Comparison of ENCODE assay signal across 11 mouse cellular contexts in the genomic region with DNA sequence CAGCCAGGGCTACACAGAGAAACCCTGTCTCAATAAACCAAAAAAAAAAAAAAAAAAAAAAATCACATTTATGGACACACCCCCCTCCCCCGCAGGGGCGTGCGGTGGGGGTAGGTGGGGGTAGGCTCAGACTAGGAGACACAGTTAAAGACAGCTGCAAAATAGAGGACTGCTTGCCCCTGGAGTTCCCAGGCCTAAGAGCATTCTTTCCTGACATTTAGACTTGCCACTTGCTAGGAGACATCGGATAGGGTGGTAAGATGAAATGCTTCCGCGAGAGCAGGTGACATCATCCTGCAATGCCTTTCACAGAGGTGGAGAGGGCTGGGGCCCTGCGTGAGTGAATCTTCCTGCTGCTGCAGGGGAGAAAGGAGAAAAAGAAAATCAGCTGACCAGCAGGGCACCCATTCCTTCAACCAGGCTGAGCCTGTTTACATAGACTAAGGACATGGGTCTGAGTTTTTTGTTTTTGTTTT. TPM values are rescaled to one million over a fixed set of nuclear protein-coding genes. Genes with fewer than 3 reads are reported as not detected.
A peak's percentile ranks its signal among the peaks of the same experiment; 100 is the strongest.
DNase-seq lines count a peak whose midpoint lies in the region; ATAC-seq and TF ChIP-seq lines count a peak whose summit lies in the region.
"Had no signal": no experiment of that assay in that cellular context is flagged by ENCODE, and none has a peak within 500 bp of the region (broad histone marks: within the 10 kb centered on the region; RNA-seq: fewer than 3 reads in every experiment).

No protein-coding gene starts in this region.

- no peak overlapping the region for H3K9ac ChIP-seq in heart, postnatal 0 days (replicated peaks; ENCODE audit: low read depth, low read length)
- H3K9ac ChIP-seq in hindbrain, embryonic 13.5 days, result no peak overlapping the region
- H3K9ac ChIP-seq: liver, postnatal 0 days had no signal

- H3K36me3 ChIP-seq in heart, postnatal 0 days (replicated peaks; ENCODE audit: control insufficient read depth, insufficient read depth, low read length), result peaks cover 14% of the 10 kb centered on the region
- H3K36me3 ChIP-seq in E14TG2a.4 (ENCODE audit: insufficient read depth, low read length), result peaks cover 21% of the 10 kb centered on the region
- H3K36me3 ChIP-seq in hindbrain, embryonic 13.5 days, result no peaks in the 10 kb centered on the region

- H3K4me1 ChIP-seq in heart, postnatal 0 days (ENCODE audit: control insufficient read depth, insufficient read depth), result peaks cover 31% of the 10 kb centered on the region
- peaks cover 82% of the 10 kb centered on the region for H3K4me1 ChIP-seq in E14TG2a.4 (replicated peaks; ENCODE audit: low read depth, low read length)
- peaks cover 56% of the 10 kb centered on the region for H3K4me1 ChIP-seq in hindbrain, embryonic 13.5 days (replicated peaks)

- no peak overlapping the region for H3K4me2 ChIP-seq in heart, postnatal 0 days (ENCODE audit: low read depth, low read length)
- no peak overlapping the region for H3K4me2 ChIP-seq in hindbrain, embryonic 13.5 days

- H3K4me3 ChIP-seq in heart, postnatal 0 days (ENCODE audit: low read depth, low read length), result no peak overlapping the region
- H3K4me3 ChIP-seq in E14TG2a.4 (replicated peaks; ENCODE audit: low read length), result peak overlapping the region; percentile 97; the same call in 1 of the 2 replicates
- no peak overlapping the region for H3K4me3 ChIP-seq in hindbrain, embryonic 13.5 days

- DNase-seq in heart, postnatal 0 days (ENCODE audit: low spot score), result no peak
- no peak for DNase-seq in heart, postnatal 25 days (ENCODE audit: low spot score)
- DNase-seq in 3T3-L1 (ENCODE audit: low read depth, low spot score), result peak; percentile 54
- no peak for DNase-seq in embryo, embryonic 9.5 days (ENCODE audit: extremely low spot score)
- no peak for DNase-seq in spleen, postnatal 4 days (ENCODE audit: low spot score in 2 of 2)
- DNase-seq in gastrocnemius, postnatal 25 days, result no peak
- DNase-seq: right cerebral cortex, postnatal 4 days had no signal

- 0 out of 2 replicates have a peak overlapping the region, but pooled peaks have one; percentile 11 for H3K27ac ChIP-seq in heart, postnatal 0 days (ENCODE audit: low read depth)
- H3K27ac ChIP-seq in hindbrain, embryonic 13.5 days, result peak overlapping the region; percentile 9; the same call in 1 of the 2 replicates

- no peaks in the 10 kb centered on the region for H3K27me3 ChIP-seq in heart, postnatal 0 days (ENCODE audit: control insufficient read depth, insufficient read depth, low read length)
- peaks cover 84% of the 10 kb centered on the region for H3K27me3 ChIP-seq in E14TG2a.4 (ENCODE audit: insufficient read depth, low read length)
- no peaks in the 10 kb centered on the region for H3K27me3 ChIP-seq in hindbrain, embryonic 13.5 days
- H3K27me3 ChIP-seq: embryonic facial prominence, embryonic 13.5 days had no signal

- intact Hi-C loops in heart, postnatal 25 days (cut with DNase I), result loop anchor here (5.0 kb wide), 1 partner anchor 34 kb away; no protein-coding TSS in a partner anchor

- TF ChIP-seq CTCF in heart, postnatal 0 days (IDR thresholded peaks at IDR 0.05; ENCODE audit: low read depth), result no peak
- no peak for TF ChIP-seq CTCF in E14TG2a.4 (conservative IDR thresholded peaks at IDR 0.05; ENCODE audit: low read length)

- WGBS in heart, postnatal 0 days, result 25% methylated on average over 7 of the region's 7 CpGs
- 37% methylated on average over 7 of the region's 7 CpGs for WGBS in hindbrain, embryonic 13.5 days

- TF ChIP-seq EP300 in heart, postnatal 0 days (IDR thresholded peaks at IDR 0.05; ENCODE audit: low read depth), result no peak

- no peaks in the 10 kb centered on the region for H3K9me3 ChIP-seq in heart, postnatal 0 days (replicated peaks; ENCODE audit: control insufficient read depth, low read length)
- H3K9me3 ChIP-seq in E14TG2a.4 (ENCODE audit: low read length), result no peaks in the 10 kb centered on the region
- H3K9me3 ChIP-seq in hindbrain, embryonic 13.5 days, result no peaks in the 10 kb centered on the region
- H3K9me3 ChIP-seq: embryonic facial prominence, embryonic 13.5 days had no signal

- ATAC-seq in heart, postnatal 0 days (ENCODE audit: insufficient read depth, low read depth), result no peak
- no peak for ATAC-seq in hindbrain, embryonic 13.5 days (ENCODE audit: low FRiP score)
- ATAC-seq: liver, postnatal 0 days had no signal

RNA-seq across cellular contexts. Expression of gene Ddit4, which starts 2.0 kb away (rescaled TPM):
- total RNA-seq in heart, postnatal 0 days (2014; rRNA removed; ENCODE audit: low replicate concordance), result 30.3 and 35.6 TPM in 2 replicates
- polyA plus RNA-seq in heart, postnatal 0 days (2015; fragmentation: Nextera tagmentation; extraction: Ambion mirVana), result 17.0 and 17.4 TPM in 2 replicates
- 10 to 100 TPM; 41.8 to 77.1 TPM for total RNA-seq in heart, postnatal 25 days (2021)
- polyA plus RNA-seq in hindbrain, embryonic 13.5 days (2015; fragmentation: Nextera tagmentation; extraction: Ambion mirVana), result 64.8 and 69.6 TPM in 2 replicates
- total RNA-seq in gastrocnemius, postnatal 25 days (2021), result 10 to 100 TPM in 1 of 2 experiments, 1 to 10 TPM in 1; 8.6 to 11.4 TPM

RNA-seq across cellular contexts. Expression of gene Ascc1, which starts 49.0 kb away (rescaled TPM):
- total RNA-seq in heart, postnatal 0 days (2014; rRNA removed; ENCODE audit: low replicate concordance), result 14.0 and 15.7 TPM in 2 replicates
- 34.6 and 35.8 TPM in 2 replicates for polyA plus RNA-seq in heart, postnatal 0 days (2015; fragmentation: Nextera tagmentation; extraction: Ambion mirVana)
- 10 to 100 TPM; 20.5 to 23.1 TPM for total RNA-seq in heart, postnatal 25 days (2021)
- polyA plus RNA-seq in hindbrain, embryonic 13.5 days (2015; fragmentation: Nextera tagmentation; extraction: Ambion mirVana), result 47.1 and 47.5 TPM in 2 replicates
- 10 to 100 TPM; 11.4 to 12.0 TPM for total RNA-seq in gastrocnemius, postnatal 25 days (2021)

RNA-seq across cellular contexts. Expression of gene Anapc16, which starts 49.3 kb away (rescaled TPM):
- 29.7 and 85.4 TPM in 2 replicates for total RNA-seq in heart, postnatal 0 days (2014; rRNA removed; ENCODE audit: low replicate concordance)
- 104 and 108 TPM in 2 replicates for polyA plus RNA-seq in heart, postnatal 0 days (2015; fragmentation: Nextera tagmentation; extraction: Ambion mirVana)
- 10 to 100 TPM; 62.1 to 67.4 TPM for total RNA-seq in heart, postnatal 25 days (2021)
- 127 and 134 TPM in 2 replicates for polyA plus RNA-seq in hindbrain, embryonic 13.5 days (2015; fragmentation: Nextera tagmentation; extraction: Ambion mirVana)
- 10 to 100 TPM; 40.7 to 40.9 TPM for total RNA-seq in gastrocnemius, postnatal 25 days (2021)
